In genomic region chr16:34745065-34745585, GRCm38 (mm10) we compare ENCODE assay signal across 8 mouse cellular contexts. TPM values are rescaled to one million over a fixed set of nuclear protein-coding genes. Genes with fewer than 3 reads are reported as not detected.
DNase-seq lines count a peak whose midpoint lies in the region; ATAC-seq and TF ChIP-seq lines count a peak whose summit lies in the region.

TSS of gene Mylk (plus strand) at chr16:34745210.

- no peaks in the 10 kb centered on the region for H3K9me3 ChIP-seq in hindbrain, embryonic 16.5 days (ENCODE audit: control insufficient read depth, low read length)

- peak; percentile 94 for DNase-seq in adrenal gland, postnatal 14 days
- peak; percentile 96 for DNase-seq in embryo, embryonic 10 days (ENCODE audit: low spot score)
- DNase-seq in gastrocnemius, postnatal 10 days, result peak; percentile 83
- peak; percentile 54 to 65 for DNase-seq in left cerebral cortex, adult 2 months (ENCODE audit: extremely low spot score in 1 of 2, low spot score in 2 of 2)
- DNase-seq in lung, postnatal 36 days, result peak; percentile 95
- peak; percentile 64 for DNase-seq in right cerebral cortex, adult 18-20 months
- DNase-seq in urinary bladder, postnatal 4 days (ENCODE audit: low spot score in 2 of 2), result peak; percentile 81 to 89

- under 1% methylated on average over 48 of the region's 48 CpGs for WGBS in hindbrain, embryonic 16.5 days

- peaks cover 13% of the 10 kb centered on the region for H3K27me3 ChIP-seq in hindbrain, embryonic 16.5 days (replicated peaks; ENCODE audit: control insufficient read depth, insufficient read depth, low read length)

- peak within 1 kb of the TSS; percentile 55 for H3K4me3 ChIP-seq in hindbrain, embryonic 16.5 days (ENCODE audit: low read length)
- peak within 1 kb of the TSS; percentile 37 for H3K4me3 ChIP-seq in left cerebral cortex, adult 2 months

- no peaks in the 10 kb centered on the region for H3K36me3 ChIP-seq in hindbrain, embryonic 16.5 days (ENCODE audit: control insufficient read depth, insufficient read depth, low read length)

- peak within 1 kb of the TSS; percentile 99 for H3K4me2 ChIP-seq in hindbrain, embryonic 16.5 days (ENCODE audit: low read length)

- no peak for TF ChIP-seq CTCF in left cerebral cortex, adult 2 months (IDR thresholded peaks at IDR 0.05)

- peak within 1 kb of the TSS; percentile 65 for H3K9ac ChIP-seq in hindbrain, embryonic 16.5 days (ENCODE audit: low read depth, low read length)

- peak; percentile 96 for ATAC-seq in hindbrain, embryonic 16.5 days

- no peak within 1 kb of the TSS for H3K27ac ChIP-seq in hindbrain, embryonic 16.5 days (ENCODE audit: low read depth, low read length)
- H3K27ac ChIP-seq in left cerebral cortex, adult 2 months, result no peak within 1 kb of the TSS

- intact Hi-C loops in left cerebral cortex, adult 2 months (cut with DNase I), result no loop called here

- H3K4me1 ChIP-seq in hindbrain, embryonic 16.5 days (ENCODE audit: control insufficient read depth, insufficient read depth, low read depth, low read length), result peaks cover 10% of the 10 kb centered on the region

RNA-seq across cellular contexts. Expression of gene Mylk, which starts in this region (rescaled TPM):
- total RNA-seq in adrenal gland, postnatal 14 days (2021), result 47.3 and 53.1 TPM in 2 replicates
- total RNA-seq in gastrocnemius, postnatal 10 days (2021), result 10 to 100 TPM; 33.0 to 38.8 TPM
- polyA plus RNA-seq in hindbrain, embryonic 16.5 days (2015; fragmentation: Nextera tagmentation; extraction: Ambion mirVana), result 4.6 and 6.2 TPM in 2 replicates
- 10 to 100 TPM; 14.5 to 14.9 TPM for total RNA-seq in left cerebral cortex, adult 2 months (2021)
